Mouse (Mus musculus) adrenal gland, adult 2 months (tissue): ENCODE results near the gene Pfkp. TPM values are rescaled to one million over a fixed set of nuclear protein-coding genes. Genes with fewer than 3 reads are reported as not detected.

ENCODE experiments used
- DNase-seq: peaks from one replicate; pipeline ENCODE4 v3.0.0; 2021
- polyA plus RNA-seq: library from polyadenylated mRNA; depleted of rRNA; stranded (reverse); fragments of >200 nt; gene quantifications from 2 replicates; pipeline ENCODE4 v1.2.3, GENCODE M21; 2012; rRNA removed
- total RNA-seq, 2 experiments: library from RNA; stranded (reverse); gene quantifications; 2 replicates each; pipeline ENCODE4 v1.2.3; 2021

Gene Pfkp
- total and polyA plus RNA-seq, 3 experiments = 32.6 to 83.9 (median 73.0) TPM

DNA sequence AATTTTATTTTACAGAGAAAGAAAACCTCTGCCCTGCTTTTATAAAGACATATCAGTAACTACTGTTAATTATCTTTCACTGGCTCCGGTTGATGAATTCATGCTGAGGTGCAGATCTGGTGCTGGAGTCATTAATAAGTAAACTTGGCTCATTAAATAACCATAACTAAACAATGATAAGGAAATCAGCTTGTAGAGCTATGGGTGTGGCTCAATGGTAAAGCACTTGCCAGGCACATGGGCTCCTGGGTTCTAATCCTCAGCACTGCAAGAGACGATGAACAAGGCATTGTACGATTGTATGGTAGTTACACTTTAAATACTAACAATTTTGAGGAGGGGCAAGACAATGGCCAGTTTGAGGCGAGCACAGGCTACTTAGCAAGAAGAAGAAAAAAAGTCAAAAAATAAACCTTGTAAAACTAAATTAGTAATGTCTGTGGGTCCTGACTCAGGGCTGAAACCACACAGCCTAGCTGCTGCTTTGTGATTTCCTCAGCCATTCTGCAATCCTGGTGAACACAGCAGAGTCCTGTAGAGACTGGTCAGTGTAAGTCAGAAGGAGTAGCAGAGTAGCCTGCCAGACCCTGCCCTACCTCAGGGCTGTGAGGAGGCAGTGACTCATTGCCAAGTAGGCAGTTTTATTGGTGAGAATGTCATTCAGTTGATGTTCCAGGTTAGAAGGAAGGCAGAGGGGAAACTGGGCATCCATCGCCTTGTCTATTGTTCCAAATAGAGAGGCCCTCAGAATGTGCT is 34.7 kb downstream of the Pfkp start:
- no peak for DNase-seq

DNA sequence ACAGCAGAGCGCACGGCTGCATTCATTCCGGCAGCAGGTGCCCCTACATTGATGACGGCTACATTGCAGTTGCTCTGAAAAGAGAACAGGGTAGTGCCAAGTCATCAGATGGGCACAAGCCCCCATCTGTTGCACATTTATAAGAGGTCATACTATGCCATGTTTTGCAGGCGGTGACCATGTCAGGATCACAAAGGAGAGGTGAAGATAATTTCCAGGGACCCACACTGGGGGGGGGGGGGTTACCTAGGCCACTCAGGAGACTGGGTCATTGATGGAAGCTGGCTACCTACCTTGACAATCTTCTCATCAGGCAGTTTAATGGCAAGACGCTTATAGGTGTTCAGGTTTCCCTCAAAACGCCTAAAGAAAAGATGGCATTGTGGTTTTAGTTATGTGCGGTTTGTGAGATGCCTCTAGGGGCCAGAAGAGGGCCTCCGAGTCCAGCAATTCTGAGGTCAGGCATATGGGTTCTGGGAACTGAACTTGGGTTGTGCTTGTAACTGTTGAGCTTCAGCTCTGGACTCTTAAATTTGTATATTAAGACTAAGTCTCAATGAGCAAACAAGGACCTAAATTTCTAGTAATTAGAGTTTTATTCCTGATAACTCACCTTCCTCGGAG is 45.7 kb downstream of the Pfkp start:
- DNase-seq = no peak

DNA sequence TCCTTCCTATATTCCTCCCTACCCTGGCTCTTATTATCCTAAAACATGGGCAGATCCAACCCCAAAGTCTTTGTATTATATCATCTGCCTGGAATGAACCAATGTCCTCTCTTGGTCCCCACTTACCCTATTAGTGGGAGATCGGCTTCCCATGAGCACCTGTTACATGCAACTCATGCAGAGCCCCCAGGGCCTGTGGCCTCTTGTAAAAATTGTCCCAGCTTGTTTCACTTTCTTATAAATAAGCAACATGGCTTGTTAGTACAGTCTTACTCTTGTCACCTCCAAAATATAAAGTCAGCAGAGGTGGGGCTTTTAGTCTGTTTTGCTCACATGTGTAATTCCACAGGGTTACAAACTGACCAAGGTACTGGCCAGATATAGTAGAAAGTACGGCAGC is 46.9 kb downstream of the Pfkp start:
- DNase-seq = no peak

DNA sequence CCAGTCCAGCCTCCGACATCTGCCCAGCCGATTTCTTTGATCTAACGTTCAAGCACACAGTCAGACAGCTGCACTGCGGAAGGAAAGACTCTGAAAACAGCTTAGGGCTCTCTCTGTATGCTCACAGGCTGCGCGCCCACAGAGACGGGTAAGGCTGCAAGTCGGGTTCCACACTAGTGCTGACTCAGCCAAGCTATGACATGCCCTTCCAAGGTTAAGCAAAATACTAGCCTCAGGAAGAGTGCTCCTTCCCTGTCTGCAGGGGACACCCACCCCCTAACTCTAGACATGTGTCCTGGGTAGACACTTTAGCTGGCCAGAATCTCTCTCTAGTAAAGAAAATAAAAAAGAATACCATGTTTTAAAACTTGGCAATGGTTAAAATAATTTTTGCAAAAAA is 48.0 kb downstream of the Pfkp start:
- peak; percentile 39 for DNase-seq

DNA sequence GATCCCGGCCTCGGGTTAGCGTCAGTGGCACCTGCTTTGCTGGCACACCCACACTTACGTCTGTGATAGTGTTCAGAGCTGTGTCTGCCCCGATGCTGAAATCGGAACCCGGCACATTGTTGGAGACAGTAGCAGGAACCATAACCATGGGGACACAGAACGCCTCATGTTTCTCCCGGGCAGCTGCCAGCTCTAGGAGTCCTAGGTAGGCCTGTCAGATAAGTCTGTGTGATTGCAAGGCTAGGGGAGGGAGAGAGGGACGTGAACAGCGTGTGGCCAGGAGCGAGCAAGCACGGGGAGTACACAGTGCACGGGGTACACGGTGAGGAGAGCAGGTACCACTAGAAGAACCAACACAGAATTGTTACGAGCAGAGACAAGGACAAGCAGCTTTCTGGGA is 50.8 kb downstream of the Pfkp start:
- no peak for DNase-seq

DNA sequence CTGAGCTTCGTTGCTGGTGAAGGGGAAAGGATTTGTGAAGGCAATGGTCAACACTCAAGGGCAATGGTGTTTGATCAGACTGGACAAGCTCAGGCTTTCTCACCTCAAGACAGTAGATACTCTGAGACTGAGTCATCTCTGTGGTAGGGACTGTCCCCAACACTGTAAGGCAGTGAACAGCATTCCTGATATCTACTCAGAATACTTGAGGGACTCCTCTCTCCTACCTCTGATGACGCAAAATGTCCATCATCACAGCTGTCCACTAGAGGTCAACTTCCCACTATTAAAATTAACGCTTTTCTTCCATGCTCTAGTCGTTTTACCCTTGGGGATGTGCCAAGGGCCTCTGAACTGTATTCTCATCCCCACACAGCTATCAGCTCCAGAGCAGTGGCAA is 53.2 kb downstream of the Pfkp start:
- no peak for DNase-seq

DNA sequence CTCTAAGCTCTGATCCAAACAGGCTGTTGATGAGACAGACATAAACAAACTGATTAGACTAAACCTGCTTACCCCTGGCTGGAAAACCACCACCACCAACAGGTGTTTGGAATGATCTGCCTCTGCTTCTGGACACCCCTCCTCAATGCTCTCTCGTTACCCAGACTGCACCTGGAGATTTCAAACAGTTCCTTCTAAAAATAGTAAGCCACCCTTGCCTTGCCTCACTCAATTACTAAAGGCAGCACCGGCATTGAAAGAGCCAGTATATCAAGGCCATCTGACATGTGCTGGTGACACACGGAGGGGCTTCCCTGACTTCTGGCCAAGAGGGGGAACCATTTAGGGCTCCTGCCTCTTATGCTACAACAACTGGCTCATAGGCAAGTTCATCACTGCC is 57.7 kb downstream of the Pfkp start:
- DNase-seq = no peak

DNA sequence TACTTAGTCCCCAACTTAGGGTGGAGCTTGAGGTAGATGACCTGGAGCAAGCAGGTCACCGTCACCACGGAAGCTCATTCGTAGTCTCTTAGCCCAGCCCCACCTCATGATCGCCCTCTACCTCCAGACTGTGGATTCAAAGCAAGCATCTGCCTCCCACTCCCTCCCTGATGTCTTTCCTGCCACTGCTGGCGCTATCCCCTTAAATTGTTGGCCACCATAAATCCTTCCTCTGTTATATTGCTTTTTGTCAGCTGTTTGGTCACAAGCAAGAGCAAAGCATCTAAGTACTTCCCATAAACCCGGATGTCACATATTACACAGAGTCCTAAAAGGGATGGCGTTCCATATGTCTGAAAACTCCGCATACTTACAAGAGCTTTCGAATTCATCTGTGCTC is 62.6 kb downstream of the Pfkp start:
- DNase-seq = no peak

DNA sequence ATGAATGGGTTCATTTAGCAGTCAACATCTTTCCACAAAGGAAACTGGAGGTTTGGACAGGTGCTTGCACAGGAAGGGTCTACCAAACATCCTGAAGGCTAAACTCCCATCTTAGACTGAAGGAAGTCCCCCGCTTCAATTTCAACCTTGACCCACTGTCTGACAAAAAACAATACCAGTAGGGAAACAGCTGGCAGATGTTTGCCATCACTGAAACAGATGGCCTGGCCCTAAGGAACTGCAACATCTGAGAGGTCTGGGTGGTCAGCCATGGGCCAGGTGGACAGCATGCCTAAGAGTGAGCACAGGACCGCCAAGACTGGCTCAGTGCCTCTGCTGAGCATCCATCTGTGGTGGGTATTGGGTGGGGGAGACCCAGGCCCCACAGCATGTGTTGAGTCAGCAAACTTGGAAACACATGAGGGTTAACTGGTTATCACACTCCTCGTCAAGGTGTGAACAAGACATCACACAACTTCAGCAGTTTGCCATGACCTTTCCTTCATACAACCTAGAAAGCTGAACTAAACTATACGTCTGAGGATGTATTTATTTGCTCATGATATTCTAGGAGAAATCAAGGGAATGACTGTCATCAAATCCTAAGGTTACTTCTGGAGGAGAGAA is 65.0 kb downstream of the Pfkp start:
- DNase-seq = no peak

DNA sequence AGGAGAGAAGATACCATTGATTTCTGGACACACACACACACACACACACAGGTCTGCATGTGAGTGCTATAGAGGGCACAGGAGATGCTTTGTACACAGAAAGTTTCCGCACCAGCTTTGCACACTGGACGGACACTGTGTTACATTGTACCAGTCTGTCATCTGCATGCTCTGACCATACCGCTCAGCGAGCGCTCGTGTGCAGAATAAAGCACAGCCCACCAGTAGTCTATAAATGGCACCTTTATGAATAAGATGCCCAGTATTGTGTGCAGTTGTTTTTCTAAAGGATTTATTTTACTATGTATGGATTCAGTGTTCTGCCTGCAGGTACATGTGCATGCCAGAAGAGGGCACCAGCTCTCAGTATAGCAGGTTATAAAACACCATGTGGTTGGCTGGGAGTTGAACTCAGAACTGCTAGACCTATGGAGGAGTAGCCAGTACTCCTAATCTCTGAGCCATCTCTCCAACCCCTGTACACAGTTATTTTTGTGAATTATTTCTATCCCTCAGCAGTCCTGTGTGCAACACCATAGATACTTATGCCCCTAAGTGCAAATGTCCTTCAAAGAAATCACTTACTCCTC is 72.6 kb downstream of the Pfkp start:
- no peak for DNase-seq

DNA sequence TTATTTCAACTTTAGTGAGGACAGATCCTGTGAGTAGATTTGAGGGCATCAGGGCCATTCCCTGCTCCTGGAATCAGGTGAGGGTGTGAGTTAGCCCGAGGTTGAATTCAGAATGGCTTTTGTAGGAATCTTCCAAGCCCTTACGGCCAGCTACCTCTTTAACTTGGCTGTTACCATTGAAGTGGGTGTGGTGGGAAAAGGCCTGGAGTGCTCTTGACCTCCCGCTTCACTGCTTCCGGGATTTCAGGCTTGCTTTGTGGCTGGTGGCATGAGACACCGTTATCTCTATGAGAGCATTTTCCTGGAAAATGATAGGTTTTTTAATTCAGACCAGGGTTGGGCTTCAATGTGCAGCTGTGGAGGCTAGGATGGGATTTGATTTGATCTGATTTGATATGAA is 83.0 kb downstream of the Pfkp start:
- no peak for DNase-seq

DNA sequence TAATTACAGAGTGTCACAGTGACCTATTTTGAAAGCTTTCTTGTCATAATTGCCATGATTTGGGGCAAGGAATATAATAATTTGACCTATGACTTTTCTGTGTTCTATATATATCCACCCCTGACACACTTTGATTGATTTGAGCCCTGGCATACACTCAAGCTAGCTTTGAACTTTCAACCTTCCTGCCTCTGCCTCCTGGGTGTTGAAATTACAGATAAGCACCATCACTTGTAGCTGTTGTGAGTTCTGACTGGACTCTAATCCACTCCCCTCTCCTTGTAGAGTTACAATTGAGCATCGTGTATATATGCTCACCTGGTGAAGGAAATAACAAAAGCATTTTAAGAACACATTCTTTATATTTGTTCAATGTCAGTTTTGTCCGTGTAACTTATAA is 86.2 kb downstream of the Pfkp start:
- DNase-seq = no peak

DNA sequence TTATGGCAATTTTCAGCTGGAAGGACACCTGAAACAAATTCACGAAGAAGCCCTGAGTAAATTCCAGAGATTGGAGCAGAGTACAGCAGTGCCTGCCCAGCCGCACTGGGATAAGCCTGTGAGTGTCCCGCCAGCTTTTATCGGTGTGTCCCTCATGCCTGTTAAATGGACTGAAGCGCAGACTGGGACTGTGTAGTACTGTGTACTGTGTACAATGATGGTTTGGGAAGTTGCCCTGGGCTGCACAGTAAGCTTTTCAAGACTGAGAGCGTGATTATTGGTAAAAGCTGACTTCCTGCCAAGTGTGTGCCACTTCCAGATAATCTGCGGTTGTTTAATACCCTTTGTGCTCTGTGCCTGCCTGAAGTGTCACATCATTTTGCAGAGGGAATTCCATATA is 90.8 kb downstream of the Pfkp start:
- DNase-seq = no peak

DNA sequence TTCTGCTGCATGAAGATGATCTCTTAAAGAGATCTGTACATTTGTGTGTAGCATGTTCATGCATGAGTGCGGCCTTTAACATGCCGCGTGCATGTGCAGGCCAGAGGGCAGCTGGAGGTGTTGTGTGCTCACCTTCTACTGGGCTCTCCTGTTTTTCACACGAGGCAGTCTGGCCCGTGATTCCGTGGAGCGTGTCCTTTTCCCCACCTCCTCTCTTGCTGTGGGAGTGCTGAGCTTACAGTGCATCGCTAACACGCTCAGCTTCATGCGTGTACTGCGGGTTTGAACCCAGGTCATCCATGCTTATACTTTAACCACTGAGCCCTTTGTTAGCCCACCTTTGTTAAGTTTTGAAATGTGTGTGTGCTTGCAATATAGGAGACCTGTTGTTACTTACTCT is 92.9 kb downstream of the Pfkp start:
- no peak for DNase-seq

DNA sequence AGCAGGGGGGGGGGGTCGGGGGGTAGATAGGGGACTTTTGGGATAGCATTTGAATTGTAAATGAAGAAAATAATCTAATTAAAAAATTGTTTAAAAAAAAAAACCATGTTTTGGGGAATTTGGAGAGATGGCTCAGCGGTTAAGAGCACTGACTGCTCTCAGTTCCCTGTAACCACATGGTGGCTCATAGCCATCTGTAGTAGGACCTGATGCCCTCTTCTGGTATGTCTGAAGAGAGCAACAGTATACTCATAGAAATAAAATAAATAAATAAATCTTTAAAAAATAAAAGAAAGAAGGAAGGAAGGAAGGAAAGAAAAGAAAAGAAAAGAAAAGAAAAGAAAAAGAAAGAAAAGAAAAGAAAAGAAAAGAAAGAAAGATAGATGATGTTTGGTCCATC is 94.9 kb downstream of the Pfkp start:
- no peak for DNase-seq

DNA sequence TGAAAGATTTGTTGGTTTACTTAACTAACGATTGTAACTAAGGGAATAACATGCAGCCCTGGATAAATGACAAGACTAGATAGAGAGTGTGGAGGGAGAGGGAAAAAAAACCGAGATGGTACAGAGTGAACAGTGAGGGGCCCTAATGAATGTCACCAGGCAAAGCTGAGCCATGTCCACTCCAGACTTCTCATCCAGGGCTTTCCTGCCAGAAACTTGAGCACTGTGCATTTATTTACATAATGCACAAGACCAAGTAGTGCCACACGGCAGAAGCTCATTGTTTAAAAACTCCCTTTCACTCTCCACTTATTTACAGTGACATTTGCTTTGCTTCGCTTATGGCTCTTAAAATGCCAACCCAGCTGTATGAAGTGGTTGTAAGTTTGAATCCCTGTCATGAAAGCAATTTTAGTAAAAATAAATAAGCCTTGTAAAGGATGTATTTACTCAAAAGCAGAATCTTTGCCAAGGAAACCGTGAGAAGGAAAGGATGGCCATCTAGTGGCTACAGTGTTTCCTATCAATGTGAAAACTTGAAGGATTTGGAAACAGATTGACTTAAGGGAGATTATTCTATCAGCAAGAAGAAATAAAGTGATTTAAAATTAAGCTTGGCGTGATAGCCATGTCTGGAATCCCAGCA is 113.2 kb downstream of the Pfkp start:
- no peak for DNase-seq

DNA sequence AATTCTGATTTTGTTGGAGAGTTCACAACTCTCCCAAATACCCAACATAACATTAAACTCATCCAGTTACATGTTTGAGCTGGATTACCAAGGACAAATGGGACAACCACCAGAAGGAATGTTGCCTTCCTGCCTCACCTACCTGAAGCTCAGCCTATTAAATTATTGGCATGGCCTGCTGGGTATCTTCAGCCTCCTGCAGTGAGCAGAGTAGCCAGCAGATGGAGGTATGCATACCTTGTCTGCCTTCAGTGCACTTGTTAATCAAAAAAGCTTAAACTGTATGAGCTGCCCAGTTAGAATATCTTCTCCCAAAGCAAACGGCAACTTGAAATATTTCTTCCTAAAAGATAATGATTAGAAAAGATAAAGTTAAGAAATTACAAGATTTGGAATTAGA is 115.9 kb downstream of the Pfkp start:
- DNase-seq = peak; percentile 46

Other genes with a start within 250 kb of the Pfkp start
- gene Pitrm1, start 100.6 kb downstream of the Pfkp start, total RNA-seq = 100 to 1,000 TPM; 151 to 236 TPM
- 43.4 and 50.8 TPM in 2 replicates for gene Pitrm1, start 100.6 kb downstream of the Pfkp start, polyA plus RNA-seq